Mouse (Mus musculus) CH12.LX (cell line): ENCODE measurements around the gene Helz2.

ENCODE experiments used
- POLR2AphosphoS2 ChIP-seq: IDR thresholded peaks from 2 replicates; pipeline ENCODE4 v1.6.1; 2011; ENCODE audit warnings: low read depth, low read length, improper control_type of control experiment
- RAD21 ChIP-seq: IDR thresholded peaks from 2 replicates; pipeline ENCODE4 v1.6.1; 2011; ENCODE audit warnings: low read depth, mild to moderate bottlenecking, low read length, improper control_type of control experiment, moderate library complexity

GRCm38 (mm10) chr2:181242314-181242665 is 463 bp upstream of the Helz2 start:
- TF ChIP-seq POLR2AphosphoS2 (no peak), RAD21 (no peak)
